Mouse (Mus musculus): ENCODE results near the gene Fam234b. TPM values are rescaled to one million over a fixed set of nuclear protein-coding genes. Genes with fewer than 3 reads are reported as not detected.

The Fam234b gene
- total and polyA plus RNA-seq, 3 experiments = 7.5 to 37.3 (median 18.3) TPM

GRCm38 (mm10) chr6:135156597-135156996 is 41.2 kb upstream of the Fam234b start:
- Histone ChIP-seq H3K27me3 (ENCODE audit: insufficient read depth, low read length) (no peaks in the 10 kb centered on the region), H3K4me1 (ENCODE audit: insufficient read depth, low read depth, low read length) (no peaks in the 10 kb centered on the region), H3K4me3 (ENCODE audit: low read depth, low read length) (no peak overlapping the region), H3K36me3 (replicated peaks) (peaks cover 32% of the 10 kb centered on the region), H3K9me3 (replicated peaks) (peaks cover 10% of the 10 kb centered on the region)
- TF ChIP-seq GATA1 (IDR thresholded peaks at IDR 0.05; ENCODE audit: borderline replicate concordance, low read length) = no peak
- no peak for TF ChIP-seq GATA2 (IDR thresholded peaks at IDR 0.05; ENCODE audit: borderline replicate concordance, low read depth, low read length)
- TF ChIP-seq POLR2AphosphoS5 (IDR thresholded peaks at IDR 0.05; ENCODE audit: insufficient replicate concordance, low read depth, low read length) = no peak
- TF ChIP-seq CTCF (IDR thresholded peaks at IDR 0.05; ENCODE audit: low read depth, low read length) = no peak
- no peak for TF ChIP-seq TAL1 (conservative IDR thresholded peaks at IDR 0.05; ENCODE audit: low read depth, low read length)
- DNase-seq (ENCODE audit: low spot score) (no peak), ATAC-seq (ENCODE audit: extremely low read depth, insufficient number of reproducible peaks, low FRiP score, poor library complexity, severe bottlenecking) (no peak)

- no peaks in the 10 kb centered on the region for H3K27me3 ChIP-seq (ENCODE audit: insufficient read depth, low read length)
- H3K4me1 ChIP-seq (ENCODE audit: insufficient read depth, low read depth, low read length) = no peaks in the 10 kb centered on the region
- H3K9me3 ChIP-seq (replicated peaks) = peaks cover 10% of the 10 kb centered on the region
- ATAC-seq (ENCODE audit: extremely low read depth, insufficient number of reproducible peaks, low FRiP score, poor library complexity, severe bottlenecking) (no peak), DNase-seq (ENCODE audit: low spot score) (no peak)
- H3K36me3 ChIP-seq (replicated peaks) = peaks cover 30% of the 10 kb centered on the region
- TF ChIP-seq TAL1 (conservative IDR thresholded peaks at IDR 0.05; ENCODE audit: low read depth, low read length) (no peak), POLR2AphosphoS5 (IDR thresholded peaks at IDR 0.05; ENCODE audit: insufficient replicate concordance, low read depth, low read length) (no peak), GATA2 (IDR thresholded peaks at IDR 0.05; ENCODE audit: borderline replicate concordance, low read depth, low read length) (no peak), CTCF (IDR thresholded peaks at IDR 0.05; ENCODE audit: low read depth, low read length) (no peak), GATA1 (IDR thresholded peaks at IDR 0.05; ENCODE audit: borderline replicate concordance, low read length) (no peak)
- no peak overlapping the region for H3K4me3 ChIP-seq (ENCODE audit: low read depth, low read length)
These were observed 40.3 kb upstream of the Fam234b start for GRCm38 (mm10) chr6:135157496-135157895.

- Histone ChIP-seq H3K9me3 (replicated peaks) (peaks cover 6% of the 10 kb centered on the region; the same call in 1 of the 2 replicates), H3K4me1 (ENCODE audit: insufficient read depth, low read depth, low read length) (no peaks in the 10 kb centered on the region), H3K4me3 (ENCODE audit: low read depth, low read length) (no peak overlapping the region), H3K27me3 (ENCODE audit: insufficient read depth, low read length) (no peaks in the 10 kb centered on the region), H3K36me3 (replicated peaks) (peaks cover 30% of the 10 kb centered on the region)
- TF ChIP-seq GATA2 (IDR thresholded peaks at IDR 0.05; ENCODE audit: borderline replicate concordance, low read depth, low read length) = no peak
- TF ChIP-seq CTCF (IDR thresholded peaks at IDR 0.05; ENCODE audit: low read depth, low read length) = no peak
- TF ChIP-seq POLR2AphosphoS5 (IDR thresholded peaks at IDR 0.05; ENCODE audit: insufficient replicate concordance, low read depth, low read length) = no peak
- TF ChIP-seq GATA1 (IDR thresholded peaks at IDR 0.05; ENCODE audit: borderline replicate concordance, low read length) = no peak
- no peak for TF ChIP-seq TAL1 (conservative IDR thresholded peaks at IDR 0.05; ENCODE audit: low read depth, low read length)
- ATAC-seq (ENCODE audit: extremely low read depth, insufficient number of reproducible peaks, low FRiP score, poor library complexity, severe bottlenecking) (no peak), DNase-seq (ENCODE audit: low spot score) (no peak)
These were observed 39.3 kb upstream of the Fam234b start for GRCm38 (mm10) chr6:135158509-135158908.

DNA sequence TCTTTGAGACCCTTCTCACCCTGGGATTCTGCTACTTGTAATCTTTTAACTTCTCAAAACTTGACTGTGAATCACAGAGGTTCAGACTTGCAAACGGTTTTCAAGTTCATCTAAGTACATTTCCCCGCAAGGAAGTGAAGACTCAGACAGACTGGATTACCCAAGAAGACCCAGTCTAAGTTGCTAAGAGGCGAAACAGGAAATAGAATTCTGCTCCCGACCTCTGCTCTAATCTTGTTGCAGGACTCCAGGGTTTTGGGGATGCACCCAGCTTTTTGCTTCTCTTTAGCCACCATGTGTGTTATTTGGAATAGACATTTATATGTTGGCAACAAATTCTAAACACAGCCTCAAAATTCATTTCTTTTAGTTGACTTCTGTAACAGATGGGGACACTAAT is 36.4 kb upstream of the Fam234b start:
- Histone ChIP-seq H3K9me3 (replicated peaks) (peaks cover 7% of the 10 kb centered on the region), H3K36me3 (replicated peaks) (peaks cover 28% of the 10 kb centered on the region), H3K4me3 (ENCODE audit: low read depth, low read length) (no peak overlapping the region), H3K4me1 (ENCODE audit: insufficient read depth, low read depth, low read length) (peaks cover 13% of the 10 kb centered on the region), H3K27me3 (ENCODE audit: insufficient read depth, low read length) (no peaks in the 10 kb centered on the region)
- no peak for TF ChIP-seq TAL1 (conservative IDR thresholded peaks at IDR 0.05; ENCODE audit: low read depth, low read length)
- TF ChIP-seq CTCF (IDR thresholded peaks at IDR 0.05; ENCODE audit: low read depth, low read length) = no peak
- TF ChIP-seq POLR2AphosphoS5 (IDR thresholded peaks at IDR 0.05; ENCODE audit: insufficient replicate concordance, low read depth, low read length) = no peak
- no peak for TF ChIP-seq GATA1 (IDR thresholded peaks at IDR 0.05; ENCODE audit: borderline replicate concordance, low read length)
- no peak for TF ChIP-seq GATA2 (IDR thresholded peaks at IDR 0.05; ENCODE audit: borderline replicate concordance, low read depth, low read length)
- ATAC-seq (ENCODE audit: extremely low read depth, insufficient number of reproducible peaks, low FRiP score, poor library complexity, severe bottlenecking) (no peak), DNase-seq (ENCODE audit: low spot score) (no peak)

DNA sequence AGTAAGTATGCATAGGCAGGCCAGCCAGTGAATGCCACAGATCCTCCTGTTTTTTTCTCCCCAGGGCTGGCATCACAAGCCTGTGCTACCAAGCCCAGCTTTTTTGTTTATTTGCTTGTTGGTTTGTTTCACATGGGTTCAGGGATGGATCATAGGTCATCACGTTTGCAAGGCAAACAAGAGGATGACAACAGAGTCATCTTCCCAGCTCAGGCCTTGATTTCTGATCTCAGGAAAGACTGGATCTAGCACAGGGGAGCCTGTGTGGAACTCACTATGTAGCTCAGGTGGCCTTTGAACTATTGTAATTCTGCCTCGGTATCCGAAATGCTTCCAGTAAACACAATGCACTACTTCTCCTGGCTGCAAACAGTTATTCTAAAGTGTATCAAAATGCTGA is 35.5 kb upstream of the Fam234b start:
- Histone ChIP-seq H3K36me3 (replicated peaks) (peaks cover 28% of the 10 kb centered on the region), H3K4me3 (ENCODE audit: low read depth, low read length) (no peak overlapping the region), H3K9me3 (replicated peaks) (peaks cover 7% of the 10 kb centered on the region), H3K4me1 (ENCODE audit: insufficient read depth, low read depth, low read length) (peaks cover 21% of the 10 kb centered on the region), H3K27me3 (ENCODE audit: insufficient read depth, low read length) (no peaks in the 10 kb centered on the region)
- TF ChIP-seq POLR2AphosphoS5 (IDR thresholded peaks at IDR 0.05; ENCODE audit: insufficient replicate concordance, low read depth, low read length) (no peak), GATA2 (IDR thresholded peaks at IDR 0.05; ENCODE audit: borderline replicate concordance, low read depth, low read length) (no peak), TAL1 (conservative IDR thresholded peaks at IDR 0.05; ENCODE audit: low read depth, low read length) (no peak), CTCF (IDR thresholded peaks at IDR 0.05; ENCODE audit: low read depth, low read length) (no peak), GATA1 (IDR thresholded peaks at IDR 0.05; ENCODE audit: borderline replicate concordance, low read length) (no peak)
- DNase-seq (ENCODE audit: low spot score) (no peak), ATAC-seq (ENCODE audit: extremely low read depth, insufficient number of reproducible peaks, low FRiP score, poor library complexity, severe bottlenecking) (no peak)

- ATAC-seq (ENCODE audit: extremely low read depth, insufficient number of reproducible peaks, low FRiP score, poor library complexity, severe bottlenecking) (no peak), DNase-seq (ENCODE audit: low spot score) (no peak)
- H3K27me3 ChIP-seq (ENCODE audit: insufficient read depth, low read length) = no peaks in the 10 kb centered on the region
- peaks cover 26% of the 10 kb centered on the region for H3K4me1 ChIP-seq (ENCODE audit: insufficient read depth, low read depth, low read length)
- peaks cover 28% of the 10 kb centered on the region for H3K36me3 ChIP-seq (replicated peaks)
- no peak overlapping the region for H3K4me3 ChIP-seq (ENCODE audit: low read depth, low read length)
- peaks cover 13% of the 10 kb centered on the region for H3K9me3 ChIP-seq (replicated peaks)
- no peak for TF ChIP-seq GATA1 (IDR thresholded peaks at IDR 0.05; ENCODE audit: borderline replicate concordance, low read length)
- no peak for TF ChIP-seq GATA2 (IDR thresholded peaks at IDR 0.05; ENCODE audit: borderline replicate concordance, low read depth, low read length)
- no peak for TF ChIP-seq CTCF (IDR thresholded peaks at IDR 0.05; ENCODE audit: low read depth, low read length)
- TF ChIP-seq TAL1 (conservative IDR thresholded peaks at IDR 0.05; ENCODE audit: low read depth, low read length) = no peak
These were observed 34.9 kb upstream of the Fam234b start for GRCm38 (mm10) chr6:135162861-135163260.

Measured in G1E (cell line).